Comparison of ENCODE assay signal across 8 mouse cellular contexts in the genomic region with DNA sequence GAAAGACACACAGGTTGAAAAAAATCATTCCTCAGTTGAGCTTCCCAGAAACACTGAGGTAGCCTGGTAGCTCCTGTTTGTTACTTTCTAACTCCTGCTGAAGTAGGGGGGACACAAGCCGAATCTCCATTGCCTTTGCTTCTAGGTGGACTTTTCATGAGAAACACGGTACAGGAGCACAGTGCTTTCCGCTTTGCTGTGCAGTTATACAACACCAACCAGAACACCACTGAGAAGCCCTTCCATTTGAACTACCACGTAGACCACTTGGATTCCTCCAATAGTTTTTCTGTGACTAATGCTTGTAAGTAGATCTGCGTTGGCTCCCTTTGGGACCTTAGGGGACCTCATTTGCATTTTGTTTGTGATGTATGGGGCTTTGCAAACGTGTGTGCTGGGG. TPM values are rescaled to one million over a fixed set of nuclear protein-coding genes. Genes with fewer than 3 reads are reported as not detected.
DNase-seq lines count a peak whose midpoint lies in the region; ATAC-seq lines count a peak whose summit lies in the region.

No protein-coding gene starts in this region.

- H3K4me2 ChIP-seq in heart, embryonic 14.5 days (ENCODE audit: low read length): peak overlapping the region; percentile 79

- no peaks in the 10 kb centered on the region for H3K27me3 ChIP-seq in heart, embryonic 14.5 days (ENCODE audit: control insufficient read depth, insufficient read depth, low read length)
- peaks cover 14% of the 10 kb centered on the region; the same call in 1 of the 2 replicates for H3K27me3 ChIP-seq in hindbrain, embryonic 10.5 days (ENCODE audit: insufficient read depth, poor library complexity, severe bottlenecking)
- H3K27me3 ChIP-seq in midbrain, embryonic 10.5 days (ENCODE audit: low read depth, poor library complexity, severe bottlenecking): peaks cover 42% of the 10 kb centered on the region

- 16% methylated on average over 6 of the region's 6 CpGs for WGBS in heart, embryonic 14.5 days
- WGBS in hindbrain, embryonic 10.5 days: 18% methylated on average over 6 of the region's 6 CpGs
- WGBS in midbrain, embryonic 10.5 days: 10% methylated on average over 6 of the region's 6 CpGs

- H3K9ac ChIP-seq in heart, embryonic 14.5 days (ENCODE audit: low read length): peak overlapping the region; percentile 70; the same call in 1 of the 2 replicates

- H3K36me3 ChIP-seq in heart, embryonic 14.5 days (ENCODE audit: control insufficient read depth, insufficient read depth, low read length): no peaks in the 10 kb centered on the region
- no peaks in the 10 kb centered on the region for H3K36me3 ChIP-seq in hindbrain, embryonic 10.5 days
- no peaks in the 10 kb centered on the region for H3K36me3 ChIP-seq in midbrain, embryonic 10.5 days

- no peak for DNase-seq in heart, adult 8-10 months (ENCODE audit: low spot score)
- DNase-seq in ZHBTc4 (ENCODE audit: low read depth, low spot score): peak; percentile 12
- peak; percentile 3 for DNase-seq in hindbrain, embryonic 10.5 days (ENCODE audit: low spot score)
- no peak for DNase-seq in midbrain, embryonic 10.5 days (ENCODE audit: low spot score)
- no peak for DNase-seq in right cerebral cortex, postnatal 10 days (ENCODE audit: low spot score in 2 of 2)
- DNase-seq in cerebellum, adult 8-10 months: no peak
- no peak for DNase-seq in layer of hippocampus, adult 8-10 months (ENCODE audit: low spot score in 2 of 2)

- H3K27ac ChIP-seq in heart, embryonic 14.5 days (replicated peaks in 1 of 2; ENCODE audit: control insufficient read depth in 1 of 2, insufficient read depth in 1 of 2, low read depth in 2 of 2, low read length in 2 of 2): peak overlapping the region; percentile 59 to 67
- no peak overlapping the region for H3K27ac ChIP-seq in hindbrain, embryonic 10.5 days
- H3K27ac ChIP-seq in midbrain, embryonic 10.5 days (replicated peaks): no peak overlapping the region

- H3K4me3 ChIP-seq in heart, embryonic 14.5 days (ENCODE audit: control insufficient read depth in 1 of 2, insufficient read depth in 1 of 2, low read depth in 1 of 2, low read length in 2 of 2): peak overlapping the region; percentile 52 to 63
- peak overlapping the region; percentile 55 for H3K4me3 ChIP-seq in hindbrain, embryonic 10.5 days
- peak overlapping the region; percentile 53 for H3K4me3 ChIP-seq in midbrain, embryonic 10.5 days

- H3K9me3 ChIP-seq in heart, embryonic 14.5 days (ENCODE audit: control insufficient read depth, low read length): no peaks in the 10 kb centered on the region
- H3K9me3 ChIP-seq in hindbrain, embryonic 10.5 days: no peaks in the 10 kb centered on the region
- no peaks in the 10 kb centered on the region for H3K9me3 ChIP-seq in midbrain, embryonic 10.5 days (replicated peaks)

- H3K4me1 ChIP-seq in heart, embryonic 14.5 days (ENCODE audit: control insufficient read depth in 2 of 2, insufficient read depth in 2 of 2, low read length in 2 of 2): no peaks in the 10 kb centered on the region
- H3K4me1 ChIP-seq in hindbrain, embryonic 10.5 days (replicated peaks): peaks cover 10% of the 10 kb centered on the region; the same call in 1 of the 2 replicates
- H3K4me1 ChIP-seq in midbrain, embryonic 10.5 days: peaks cover 28% of the 10 kb centered on the region

- no peak for ATAC-seq in heart, embryonic 14.5 days (ENCODE audit: insufficient number of reproducible peaks, insufficient read depth, low FRiP score, low read depth)

RNA-seq across cellular contexts. Expression of a gene that starts 2.0 kb away (rescaled TPM):
- 6.7 and 7.8 TPM in 2 replicates for polyA plus RNA-seq in heart, embryonic 14.5 days (2014; fragmentation: Nextera tagmentation; extraction: Ambion mirVana)
- 1 to 10 TPM; 1.5 to 2.0 (median 1.7) TPM for total RNA-seq in heart, adult 8-10 months (2022)
- polyA plus RNA-seq in hindbrain, embryonic 10.5 days (2016; fragmentation: Nextera tagmentation; extraction: Ambion mirVana): 2.6 and 4.2 TPM in 2 replicates
- polyA plus RNA-seq in midbrain, embryonic 10.5 days (2016; fragmentation: Nextera tagmentation; extraction: Ambion mirVana): 2.2 and 3.0 TPM in 2 replicates
- total RNA-seq in layer of hippocampus, adult 8-10 months (2022): 100 to 1,000 TPM; 131 to 201 (median 161) TPM

Comparison
In these comparisons a context has a peak if more than half of its experiments do, and no peak if none do; other contexts are left out.
1. H3K27ac ChIP-seq: peak in heart, embryonic 14.5 days (2 of 2); none in hindbrain, embryonic 10.5 days (single experiment) and midbrain, embryonic 10.5 days (single experiment).
2. DNase-seq: peak in ZHBTc4 (single experiment) and hindbrain, embryonic 10.5 days (single experiment); none in heart, adult 8-10 months (single experiment), midbrain, embryonic 10.5 days (single experiment), right cerebral cortex, postnatal 10 days (0 of 2), cerebellum, adult 8-10 months (single experiment) and layer of hippocampus, adult 8-10 months (0 of 2).
3. Peak in every context shown above with its lines, with median percentiles within 50 percentile points of each other: H3K4me3 ChIP-seq.